29 mouse cellular contexts compared by ENCODE assay signal in the genomic region with DNA sequence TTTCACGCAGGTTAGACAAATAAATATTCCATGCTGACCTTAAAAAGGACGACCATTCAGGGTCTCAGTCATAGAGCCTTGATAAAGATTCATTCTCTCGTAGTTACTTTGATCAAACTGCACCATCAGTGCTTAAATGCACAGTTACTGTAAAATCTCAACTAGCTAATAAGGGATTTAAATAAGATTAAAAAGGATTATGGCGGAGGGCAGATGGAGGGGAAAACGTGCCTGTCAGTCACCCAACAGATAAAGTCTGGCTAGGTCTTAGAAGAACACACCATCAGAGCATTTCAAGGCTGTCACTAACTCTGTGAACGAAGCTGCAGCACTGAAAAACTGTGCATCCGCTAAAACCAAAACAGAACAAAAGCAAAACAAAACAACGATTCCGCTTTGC. TPM values are rescaled to one million over a fixed set of nuclear protein-coding genes. Genes with fewer than 3 reads are reported as not detected.
DNase-seq lines count a peak whose midpoint lies in the region; ATAC-seq lines count a peak whose summit lies in the region.
"Had no signal": no experiment of that assay in that cellular context is flagged by ENCODE, and none has a peak within 500 bp of the region (broad histone marks: within the 10 kb centered on the region; RNA-seq: fewer than 3 reads in every experiment).

No protein-coding gene starts in this region.

- no peak overlapping the region for H3K4me3 ChIP-seq in hindbrain, embryonic 16.5 days (ENCODE audit: low read length)
- H3K4me3 ChIP-seq in hindbrain, embryonic 12.5 days = no peak overlapping the region
- no peak overlapping the region for H3K4me3 ChIP-seq in embryonic facial prominence, embryonic 13.5 days
- H3K4me3 ChIP-seq in midbrain, embryonic 14.5 days (replicated peaks; ENCODE audit: low read depth, low read length) = no peak overlapping the region
- H3K4me3 ChIP-seq: intestine, embryonic 15.5 days had no signal

- peak; percentile 20 for DNase-seq in midbrain, embryonic 14.5 days
- peak; percentile 77 for DNase-seq in retina, postnatal 1 day
- no peak for DNase-seq in thymus, postnatal 10 days (ENCODE audit: low spot score in 2 of 2)
- no peak for DNase-seq in frontal cortex, postnatal 10 days (ENCODE audit: low spot score in 2 of 2)
- DNase-seq: adrenal gland, adult 8-10 months; cerebellum, adult 18-20 months; cerebellum, postnatal 14 days; heart, postnatal 4 days; kidney, postnatal 25 days; layer of hippocampus, postnatal 36 days; liver, postnatal 0 days; right cerebral cortex, postnatal 25 days; spleen, adult 18-20 months; thymus, postnatal 36 days had no signal

- H3K4me1 ChIP-seq in hindbrain, embryonic 16.5 days (ENCODE audit: control insufficient read depth, insufficient read depth, low read depth, low read length) = no peaks in the 10 kb centered on the region
- H3K4me1 ChIP-seq in hindbrain, embryonic 12.5 days = no peaks in the 10 kb centered on the region; the same call in 1 of the 2 replicates
- no peaks in the 10 kb centered on the region for H3K4me1 ChIP-seq in embryonic facial prominence, embryonic 13.5 days
- H3K4me1 ChIP-seq in midbrain, embryonic 14.5 days (ENCODE audit: control insufficient read depth, insufficient read depth, low read length) = peaks cover 13% of the 10 kb centered on the region
- H3K4me1 ChIP-seq: intestine, embryonic 15.5 days had no signal

- H3K36me3 ChIP-seq in hindbrain, embryonic 16.5 days (ENCODE audit: control insufficient read depth, insufficient read depth, low read length) = no peaks in the 10 kb centered on the region
- H3K36me3 ChIP-seq in hindbrain, embryonic 12.5 days = no peaks in the 10 kb centered on the region
- no peaks in the 10 kb centered on the region for H3K36me3 ChIP-seq in embryonic facial prominence, embryonic 13.5 days
- no peaks in the 10 kb centered on the region for H3K36me3 ChIP-seq in midbrain, embryonic 14.5 days (ENCODE audit: control insufficient read depth, insufficient read depth, low read length)
- H3K36me3 ChIP-seq: heart, embryonic 10.5 days; intestine, embryonic 15.5 days; limb, embryonic 12.5 days had no signal

- ATAC-seq in hindbrain, embryonic 16.5 days = no peak
- no peak for ATAC-seq in hindbrain, embryonic 12.5 days (ENCODE audit: low FRiP score)
- ATAC-seq in embryonic facial prominence, embryonic 13.5 days (ENCODE audit: insufficient number of reproducible peaks, insufficient read depth, low FRiP score, low TSS enrichment, low read depth) = no peak
- no peak for ATAC-seq in midbrain, embryonic 14.5 days (ENCODE audit: low FRiP score, low TSS enrichment)
- ATAC-seq: activated CD4-positive, CD25-positive, alpha-beta regulatory T cell, adult 4 months; intestine, embryonic 15.5 days; liver, postnatal 0 days; lung, postnatal 0 days had no signal

- H3K4me2 ChIP-seq in hindbrain, embryonic 16.5 days (ENCODE audit: low read length) = peak overlapping the region; percentile 88; the same call in 1 of the 2 replicates
- no peak overlapping the region for H3K4me2 ChIP-seq in hindbrain, embryonic 12.5 days (replicated peaks)
- 0 out of 2 replicates have a peak overlapping the region, but pooled peaks have one; percentile 81 for H3K4me2 ChIP-seq in embryonic facial prominence, embryonic 13.5 days
- H3K4me2 ChIP-seq in midbrain, embryonic 14.5 days (ENCODE audit: low read length) = peak overlapping the region; percentile 81; the same call in 1 of the 2 replicates
- H3K4me2 ChIP-seq: intestine, embryonic 15.5 days had no signal

- WGBS in hindbrain, embryonic 16.5 days = 72% methylated on average over 9 of the region's 9 CpGs
- 76% methylated on average over 9 of the region's 9 CpGs for WGBS in hindbrain, embryonic 12.5 days
- 63% methylated on average over 9 of the region's 9 CpGs for WGBS in embryonic facial prominence, embryonic 13.5 days
- 30% methylated on average over 9 of the region's 9 CpGs for WGBS in midbrain, embryonic 14.5 days

- no peak overlapping the region for H3K9ac ChIP-seq in hindbrain, embryonic 16.5 days (ENCODE audit: low read depth, low read length)
- no peak overlapping the region for H3K9ac ChIP-seq in hindbrain, embryonic 12.5 days
- no peak overlapping the region for H3K9ac ChIP-seq in embryonic facial prominence, embryonic 13.5 days
- no peak overlapping the region for H3K9ac ChIP-seq in midbrain, embryonic 14.5 days (replicated peaks; ENCODE audit: low read length)
- H3K9ac ChIP-seq: intestine, embryonic 15.5 days; limb, embryonic 12.5 days; liver, postnatal 0 days had no signal

- H3K9me3 ChIP-seq in hindbrain, embryonic 16.5 days (ENCODE audit: control insufficient read depth, low read length) = no peaks in the 10 kb centered on the region
- H3K9me3 ChIP-seq in hindbrain, embryonic 12.5 days (replicated peaks) = no peaks in the 10 kb centered on the region
- H3K9me3 ChIP-seq in embryonic facial prominence, embryonic 13.5 days = no peaks in the 10 kb centered on the region
- no peaks in the 10 kb centered on the region for H3K9me3 ChIP-seq in midbrain, embryonic 14.5 days (ENCODE audit: control insufficient read depth, low read length)
- H3K9me3 ChIP-seq: heart, embryonic 10.5 days; intestine, embryonic 15.5 days; limb, embryonic 12.5 days had no signal

- H3K27ac ChIP-seq in hindbrain, embryonic 16.5 days (ENCODE audit: low read depth, low read length) = no peak overlapping the region
- no peak overlapping the region for H3K27ac ChIP-seq in hindbrain, embryonic 12.5 days
- no peak overlapping the region for H3K27ac ChIP-seq in embryonic facial prominence, embryonic 13.5 days
- H3K27ac ChIP-seq in midbrain, embryonic 14.5 days (replicated peaks; ENCODE audit: low read depth, low read length) = no peak overlapping the region
- H3K27ac ChIP-seq: heart, embryonic 10.5 days; intestine, embryonic 15.5 days; limb, embryonic 12.5 days; macrophage had no signal

- H3K27me3 ChIP-seq in hindbrain, embryonic 16.5 days (replicated peaks; ENCODE audit: control insufficient read depth, insufficient read depth, low read length) = no peaks in the 10 kb centered on the region
- peaks cover 38% of the 10 kb centered on the region for H3K27me3 ChIP-seq in hindbrain, embryonic 12.5 days
- H3K27me3 ChIP-seq in embryonic facial prominence, embryonic 13.5 days = peaks cover 40% of the 10 kb centered on the region
- peaks cover 15% of the 10 kb centered on the region for H3K27me3 ChIP-seq in midbrain, embryonic 14.5 days (ENCODE audit: control insufficient read depth, insufficient read depth, low read length)

RNA-seq across cellular contexts. Expression of a gene that starts 1.6 kb away (rescaled TPM):
- polyA plus RNA-seq in hindbrain, embryonic 16.5 days (2015; fragmentation: Nextera tagmentation; extraction: Ambion mirVana) = 2.3 and 2.4 TPM in 2 replicates
- 1.2 and 1.9 TPM in 2 replicates for polyA plus RNA-seq in hindbrain, embryonic 12.5 days (2016; fragmentation: Nextera tagmentation; extraction: Ambion mirVana)
- polyA plus RNA-seq in embryonic facial prominence, embryonic 13.5 days (2015; fragmentation: Nextera tagmentation; extraction: Ambion mirVana) = 0.66 and 0.91 TPM in 2 replicates
- polyA plus RNA-seq in midbrain, embryonic 14.5 days (2014; fragmentation: Nextera tagmentation; extraction: Ambion mirVana) = 1.7 and 2.1 TPM in 2 replicates
- polyA plus RNA-seq: C2C12 had no signal

RNA-seq across cellular contexts. Expression of a gene that starts 32.9 kb away (rescaled TPM):
- polyA plus RNA-seq in hindbrain, embryonic 16.5 days (2015; fragmentation: Nextera tagmentation; extraction: Ambion mirVana) = not detected in 2 replicates
- not detected in 2 replicates for polyA plus RNA-seq in hindbrain, embryonic 12.5 days (2016; fragmentation: Nextera tagmentation; extraction: Ambion mirVana)
- polyA plus RNA-seq in embryonic facial prominence, embryonic 13.5 days (2015; fragmentation: Nextera tagmentation; extraction: Ambion mirVana) = not detected in 2 replicates
- not detected in 2 replicates for polyA plus RNA-seq in midbrain, embryonic 14.5 days (2014; fragmentation: Nextera tagmentation; extraction: Ambion mirVana)
- polyA plus RNA-seq: C2C12; gonadal fat pad, adult 2 months; heart, embryonic 16.5 days; intestine, embryonic 15.5 days; kidney, embryonic 14.5 days; limb, embryonic 12.5 days; liver, embryonic 11.5 days; liver, postnatal 0 days; lung, postnatal 0 days; macrophage; neural tube, embryonic 14.5 days had no signal

RNA-seq across cellular contexts. Expression of a gene that starts 36.2 kb away (rescaled TPM):
- 0.09 TPM in 1 of 2 replicates, not detected in the other for polyA plus RNA-seq in hindbrain, embryonic 16.5 days (2015; fragmentation: Nextera tagmentation; extraction: Ambion mirVana)
- not detected in 2 replicates for polyA plus RNA-seq in hindbrain, embryonic 12.5 days (2016; fragmentation: Nextera tagmentation; extraction: Ambion mirVana)
- polyA plus RNA-seq in embryonic facial prominence, embryonic 13.5 days (2015; fragmentation: Nextera tagmentation; extraction: Ambion mirVana) = 0.11 TPM in 1 of 2 replicates, not detected in the other
- polyA plus RNA-seq in midbrain, embryonic 14.5 days (2014; fragmentation: Nextera tagmentation; extraction: Ambion mirVana) = not detected in 2 replicates
- polyA plus RNA-seq: C2C12; gonadal fat pad, adult 2 months; heart, embryonic 10.5 days; heart, embryonic 16.5 days; kidney, embryonic 14.5 days; limb, embryonic 12.5 days; liver, embryonic 11.5 days; liver, postnatal 0 days; lung, postnatal 0 days; macrophage; neural tube, embryonic 14.5 days had no signal

Comparison
In these comparisons a context has a peak if more than half of its experiments do, and no peak if none do; other contexts are left out.
1. DNase-seq: peak in midbrain, embryonic 14.5 days (single experiment) and retina, postnatal 1 day (single experiment); none in thymus, postnatal 10 days (0 of 2) and frontal cortex, postnatal 10 days (0 of 2).